Comparison of ENCODE assay signal across 17 mouse cellular contexts in genomic region chr15:98738796-98739195, GRCm38 (mm10). TPM values are rescaled to one million over a fixed set of nuclear protein-coding genes. Genes with fewer than 3 reads are reported as not detected.
DNase-seq lines count a peak whose midpoint lies in the region; ATAC-seq and TF ChIP-seq lines count a peak whose summit lies in the region.
"Had no signal": no experiment of that assay in that cellular context is flagged by ENCODE, and none has a peak within 500 bp of the region (broad histone marks: within the 10 kb centered on the region; RNA-seq: fewer than 3 reads in every experiment).

No protein-coding gene starts in this region.

- H3K4me1 ChIP-seq in intestine, postnatal 0 days (replicated peaks; ENCODE audit: control insufficient read depth, insufficient read depth, low read length) = no peaks in the 10 kb centered on the region; the same call in 1 of the 2 replicates
- peaks cover 2% of the 10 kb centered on the region; the same call in 1 of the 2 replicates for H3K4me1 ChIP-seq in intestine, embryonic 16.5 days (ENCODE audit: control insufficient read depth, insufficient read depth, low read length)
- no peaks in the 10 kb centered on the region for H3K4me1 ChIP-seq in midbrain, postnatal 0 days (ENCODE audit: insufficient read depth, low read length)
- no peaks in the 10 kb centered on the region for H3K4me1 ChIP-seq in midbrain, embryonic 13.5 days (replicated peaks)
- no peaks in the 10 kb centered on the region; the same call in 1 of the 2 replicates for H3K4me1 ChIP-seq in embryonic fibroblast, embryonic 13.5 days (ENCODE audit: control insufficient read depth, insufficient read depth, low read length)
- H3K4me1 ChIP-seq in stomach, postnatal 0 days (replicated peaks; ENCODE audit: control insufficient read depth, insufficient read depth) = no peaks in the 10 kb centered on the region
- H3K4me1 ChIP-seq: midbrain, embryonic 12.5 days had no signal

- intact Hi-C loops in left cerebral cortex, adult 2 months (cut with DNase I) = no loop called here

- no peak overlapping the region for H3K27ac ChIP-seq in intestine, postnatal 0 days (ENCODE audit: low read depth, low read length)
- H3K27ac ChIP-seq in intestine, embryonic 16.5 days (ENCODE audit: low read length) = no peak overlapping the region
- H3K27ac ChIP-seq in midbrain, postnatal 0 days (ENCODE audit: low read depth, low read length) = no peak overlapping the region
- no peak overlapping the region for H3K27ac ChIP-seq in midbrain, embryonic 13.5 days
- no peak overlapping the region for H3K27ac ChIP-seq in embryonic fibroblast, embryonic 13.5 days (ENCODE audit: insufficient read depth, low read length)
- H3K27ac ChIP-seq in stomach, postnatal 0 days (replicated peaks) = no peak overlapping the region
- no peak overlapping the region for H3K27ac ChIP-seq in left cerebral cortex, adult 2 months
- H3K27ac ChIP-seq: intestine, embryonic 15.5 days; midbrain, embryonic 12.5 days had no signal

- no peaks in the 10 kb centered on the region for H3K9me3 ChIP-seq in intestine, postnatal 0 days (ENCODE audit: control insufficient read depth)
- H3K9me3 ChIP-seq in intestine, embryonic 16.5 days (ENCODE audit: control insufficient read depth, low read length) = no peaks in the 10 kb centered on the region
- no peaks in the 10 kb centered on the region for H3K9me3 ChIP-seq in midbrain, postnatal 0 days (ENCODE audit: low read length)
- H3K9me3 ChIP-seq in midbrain, embryonic 13.5 days = no peaks in the 10 kb centered on the region
- H3K9me3 ChIP-seq in stomach, postnatal 0 days (ENCODE audit: control insufficient read depth, low read length) = no peaks in the 10 kb centered on the region
- H3K9me3 ChIP-seq: intestine, embryonic 15.5 days; midbrain, embryonic 12.5 days had no signal

- H3K9ac ChIP-seq in intestine, postnatal 0 days (ENCODE audit: low read depth, low read length) = no peak overlapping the region
- H3K9ac ChIP-seq in intestine, embryonic 16.5 days (ENCODE audit: low read depth, low read length) = no peak overlapping the region
- H3K9ac ChIP-seq in midbrain, postnatal 0 days (replicated peaks; ENCODE audit: low read length, poor library complexity, severe bottlenecking) = no peak overlapping the region
- H3K9ac ChIP-seq in midbrain, embryonic 13.5 days (replicated peaks) = no peak overlapping the region
- H3K9ac ChIP-seq in stomach, postnatal 0 days (ENCODE audit: low read length) = no peak overlapping the region
- H3K9ac ChIP-seq: intestine, embryonic 15.5 days; midbrain, embryonic 12.5 days had no signal

- peak; percentile 42 for TF ChIP-seq CTCF in intestine, postnatal 0 days (IDR thresholded peaks at IDR 0.05; ENCODE audit: low read depth)
- peak; percentile 37; the same call in 1 of the 2 replicates for TF ChIP-seq CTCF in midbrain, postnatal 0 days (IDR thresholded peaks at IDR 0.05)
- 0 out of 2 replicates have a peak, but pooled peaks have one; percentile 5 for TF ChIP-seq CTCF in embryonic fibroblast, embryonic 13.5 days (IDR thresholded peaks at IDR 0.05; ENCODE audit: borderline replicate concordance, insufficient read depth, low read length)
- peak; percentile 53 for TF ChIP-seq CTCF in stomach, postnatal 0 days (IDR thresholded peaks at IDR 0.05; ENCODE audit: low read depth)
- no peak; the same call in none of the 2 replicates for TF ChIP-seq CTCF in left cerebral cortex, adult 2 months (IDR thresholded peaks at IDR 0.05)

- 65% methylated on average over 4 of the region's 4 CpGs for WGBS in intestine, postnatal 0 days
- WGBS in intestine, embryonic 16.5 days = 73% methylated on average over 4 of the region's 4 CpGs
- 66% methylated on average over 4 of the region's 4 CpGs for WGBS in midbrain, postnatal 0 days
- WGBS in midbrain, embryonic 13.5 days = 68% methylated on average over 4 of the region's 4 CpGs
- 70% methylated on average over 4 of the region's 4 CpGs for WGBS in stomach, postnatal 0 days

- H3K4me2 ChIP-seq in intestine, postnatal 0 days (replicated peaks; ENCODE audit: low read depth) = no peak overlapping the region
- H3K4me2 ChIP-seq in intestine, embryonic 16.5 days (ENCODE audit: low read depth, low read length) = no peak overlapping the region
- H3K4me2 ChIP-seq in midbrain, postnatal 0 days (ENCODE audit: low read depth, low read length, poor library complexity, severe bottlenecking) = no peak overlapping the region
- no peak overlapping the region for H3K4me2 ChIP-seq in midbrain, embryonic 13.5 days (replicated peaks)
- no peak overlapping the region for H3K4me2 ChIP-seq in stomach, postnatal 0 days (replicated peaks; ENCODE audit: low read depth)
- H3K4me2 ChIP-seq: intestine, embryonic 15.5 days; midbrain, embryonic 12.5 days had no signal

- H3K27me3 ChIP-seq in intestine, postnatal 0 days (replicated peaks; ENCODE audit: control insufficient read depth, insufficient read depth, low read length) = no peaks in the 10 kb centered on the region
- no peaks in the 10 kb centered on the region for H3K27me3 ChIP-seq in intestine, embryonic 16.5 days (replicated peaks; ENCODE audit: control insufficient read depth, insufficient read depth, low read length)
- no peaks in the 10 kb centered on the region for H3K27me3 ChIP-seq in midbrain, postnatal 0 days (ENCODE audit: insufficient read depth, low read length)
- no peaks in the 10 kb centered on the region for H3K27me3 ChIP-seq in midbrain, embryonic 13.5 days
- H3K27me3 ChIP-seq in stomach, postnatal 0 days (ENCODE audit: control insufficient read depth, insufficient read depth, low read length) = no peaks in the 10 kb centered on the region
- H3K27me3 ChIP-seq: CH12.LX; intestine, embryonic 15.5 days; midbrain, embryonic 12.5 days had no signal

- no peak for ATAC-seq in intestine, postnatal 0 days
- no peak for ATAC-seq in intestine, embryonic 16.5 days
- ATAC-seq in midbrain, postnatal 0 days (ENCODE audit: low FRiP score) = no peak
- ATAC-seq in midbrain, embryonic 13.5 days = no peak
- no peak for ATAC-seq in stomach, postnatal 0 days (ENCODE audit: low FRiP score, low TSS enrichment)
- ATAC-seq: intestine, embryonic 15.5 days had no signal

- no peak for TF ChIP-seq EP300 in stomach, postnatal 0 days (optimal IDR thresholded peaks at IDR 0.05)

- no peak for DNase-seq in midbrain, postnatal 0 days (ENCODE audit: low spot score)
- peak; percentile 43 for DNase-seq in stomach, postnatal 0 days (ENCODE audit: low spot score)
- DNase-seq in left cerebral cortex, adult 2 months (ENCODE audit: extremely low spot score in 1 of 2, low spot score in 2 of 2) = no peak
- DNase-seq in right cerebral cortex, postnatal 4 days = no peak
- DNase-seq: cerebellum, adult 8-10 months; gastrocnemius, postnatal 25 days; left cerebral cortex, postnatal 4 days; right cerebral cortex, adult 18-20 months had no signal

- H3K4me3 ChIP-seq in intestine, postnatal 0 days (ENCODE audit: low read depth, low read length) = no peak overlapping the region
- H3K4me3 ChIP-seq in intestine, embryonic 16.5 days (ENCODE audit: low read length) = no peak overlapping the region
- no peak overlapping the region for H3K4me3 ChIP-seq in midbrain, postnatal 0 days (ENCODE audit: low read depth, low read length)
- no peak overlapping the region for H3K4me3 ChIP-seq in midbrain, embryonic 13.5 days (replicated peaks)
- H3K4me3 ChIP-seq in embryonic fibroblast, embryonic 13.5 days (ENCODE audit: insufficient read depth, low read length) = no peak overlapping the region
- no peak overlapping the region for H3K4me3 ChIP-seq in stomach, postnatal 0 days (ENCODE audit: low read depth, low read length)
- no peak overlapping the region for H3K4me3 ChIP-seq in left cerebral cortex, adult 2 months
- H3K4me3 ChIP-seq: intestine, embryonic 15.5 days; midbrain, embryonic 12.5 days had no signal

- no peak for TF ChIP-seq POLR2A in embryonic fibroblast, embryonic 13.5 days (IDR thresholded peaks at IDR 0.05; ENCODE audit: low read depth, low read length)

- H3K36me3 ChIP-seq in intestine, postnatal 0 days (ENCODE audit: control insufficient read depth, insufficient read depth) = peaks cover 57% of the 10 kb centered on the region
- H3K36me3 ChIP-seq in intestine, embryonic 16.5 days (ENCODE audit: control insufficient read depth, insufficient read depth, low read length) = peaks cover 30% of the 10 kb centered on the region; the same call in 1 of the 2 replicates
- peaks cover 55% of the 10 kb centered on the region for H3K36me3 ChIP-seq in midbrain, postnatal 0 days (ENCODE audit: insufficient read depth, low read length)
- H3K36me3 ChIP-seq in midbrain, embryonic 13.5 days = peaks cover 79% of the 10 kb centered on the region
- H3K36me3 ChIP-seq in stomach, postnatal 0 days (ENCODE audit: control insufficient read depth, insufficient read depth, low read length) = peaks cover 14% of the 10 kb centered on the region

RNA-seq across cellular contexts. Expression of gene Fkbp11, which starts 10.8 kb away (rescaled TPM):
- 30.9 and 32.4 TPM in 2 replicates for polyA plus RNA-seq in intestine, postnatal 0 days (2015; fragmentation: Nextera tagmentation; extraction: Ambion mirVana)
- 96.8 and 108 TPM in 2 replicates for polyA plus RNA-seq in intestine, embryonic 16.5 days (2015; fragmentation: Nextera tagmentation; extraction: Ambion mirVana)
- 1.0 and 2.8 TPM in 2 replicates for total RNA-seq in midbrain, postnatal 0 days (2014; rRNA removed)
- polyA plus RNA-seq in midbrain, postnatal 0 days (2015; fragmentation: Nextera tagmentation; extraction: Ambion mirVana) = 4.4 and 5.4 TPM in 2 replicates
- 3.5 and 4.1 TPM in 2 replicates for polyA plus RNA-seq in midbrain, embryonic 13.5 days (2015; fragmentation: Nextera tagmentation; extraction: Ambion mirVana)
- 48.6 and 57.3 TPM in 2 replicates for polyA plus RNA-seq in embryonic fibroblast, embryonic 13.5 days (2011; ENCODE audit: insufficient read length, low read depth, missing spikeins)
- 117 and 127 TPM in 2 replicates for polyA plus RNA-seq in stomach, postnatal 0 days (2015; fragmentation: Nextera tagmentation; extraction: Ambion mirVana)
- total RNA-seq in left cerebral cortex, adult 2 months (2021) = 1 to 10 TPM; 1.9 TPM

RNA-seq across cellular contexts. Expression of gene Arf3, which starts 24.2 kb away (rescaled TPM):
- polyA plus RNA-seq in intestine, postnatal 0 days (2015; fragmentation: Nextera tagmentation; extraction: Ambion mirVana) = 31.8 and 35.3 TPM in 2 replicates
- 35.4 and 40.1 TPM in 2 replicates for polyA plus RNA-seq in intestine, embryonic 16.5 days (2015; fragmentation: Nextera tagmentation; extraction: Ambion mirVana)
- total RNA-seq in midbrain, postnatal 0 days (2014; rRNA removed) = 122 and 144 TPM in 2 replicates
- 89.2 and 93.8 TPM in 2 replicates for polyA plus RNA-seq in midbrain, postnatal 0 days (2015; fragmentation: Nextera tagmentation; extraction: Ambion mirVana)
- 57.5 and 66.0 TPM in 2 replicates for polyA plus RNA-seq in midbrain, embryonic 13.5 days (2015; fragmentation: Nextera tagmentation; extraction: Ambion mirVana)
- 91.3 and 112 TPM in 2 replicates for polyA plus RNA-seq in embryonic fibroblast, embryonic 13.5 days (2011; ENCODE audit: insufficient read length, low read depth, missing spikeins)
- 29.5 and 33.1 TPM in 2 replicates for polyA plus RNA-seq in stomach, postnatal 0 days (2015; fragmentation: Nextera tagmentation; extraction: Ambion mirVana)
- total RNA-seq in left cerebral cortex, adult 2 months (2021) = 100 to 1,000 TPM; 749 to 756 TPM

RNA-seq across cellular contexts. Expression of gene Ccdc65, which starts 30.8 kb away (rescaled TPM):
- 0.27 and 0.38 TPM in 2 replicates for polyA plus RNA-seq in intestine, postnatal 0 days (2015; fragmentation: Nextera tagmentation; extraction: Ambion mirVana)
- 0.66 and 0.70 TPM in 2 replicates for polyA plus RNA-seq in intestine, embryonic 16.5 days (2015; fragmentation: Nextera tagmentation; extraction: Ambion mirVana)
- total RNA-seq in midbrain, postnatal 0 days (2014; rRNA removed) = 6.9 and 9.1 TPM in 2 replicates
- polyA plus RNA-seq in midbrain, postnatal 0 days (2015; fragmentation: Nextera tagmentation; extraction: Ambion mirVana) = 11.4 and 12.3 TPM in 2 replicates
- 2.6 and 3.2 TPM in 2 replicates for polyA plus RNA-seq in midbrain, embryonic 13.5 days (2015; fragmentation: Nextera tagmentation; extraction: Ambion mirVana)
- 2.7 and 3.2 TPM in 2 replicates for polyA plus RNA-seq in embryonic fibroblast, embryonic 13.5 days (2011; ENCODE audit: insufficient read length, low read depth, missing spikeins)
- 0.70 and 0.76 TPM in 2 replicates for polyA plus RNA-seq in stomach, postnatal 0 days (2015; fragmentation: Nextera tagmentation; extraction: Ambion mirVana)
- 10 to 100 TPM; 11.2 TPM for total RNA-seq in left cerebral cortex, adult 2 months (2021)
- total RNA-seq: gastrocnemius, postnatal 25 days had no signal

RNA-seq across cellular contexts. Expression of gene Wnt10b, which starts 39.2 kb away (rescaled TPM):
- polyA plus RNA-seq in intestine, postnatal 0 days (2015; fragmentation: Nextera tagmentation; extraction: Ambion mirVana) = 0.08 TPM in 1 of 2 replicates, not detected in the other
- polyA plus RNA-seq in intestine, embryonic 16.5 days (2015; fragmentation: Nextera tagmentation; extraction: Ambion mirVana) = 0.09 TPM in 1 of 2 replicates, not detected in the other
- 0.38 and 1.5 TPM in 2 replicates for total RNA-seq in midbrain, postnatal 0 days (2014; rRNA removed)
- polyA plus RNA-seq in midbrain, postnatal 0 days (2015; fragmentation: Nextera tagmentation; extraction: Ambion mirVana) = not detected in 2 replicates
- 0.24 TPM in 1 of 2 replicates, not detected in the other for polyA plus RNA-seq in midbrain, embryonic 13.5 days (2015; fragmentation: Nextera tagmentation; extraction: Ambion mirVana)
- polyA plus RNA-seq in embryonic fibroblast, embryonic 13.5 days (2011; ENCODE audit: insufficient read length, low read depth, missing spikeins) = 1.9 and 5.8 TPM in 2 replicates
- polyA plus RNA-seq in stomach, postnatal 0 days (2015; fragmentation: Nextera tagmentation; extraction: Ambion mirVana) = 0.11 TPM in 1 of 2 replicates, not detected in the other
- under 1 TPM; 0.51 to 0.66 TPM for total RNA-seq in left cerebral cortex, adult 2 months (2021)
- polyA plus RNA-seq: heart, embryonic 14.5 days; intestine, embryonic 15.5 days had no signal

RNA-seq across cellular contexts. Expression of gene Wnt1, which starts 50.9 kb away (rescaled TPM):
- not detected in 2 replicates for polyA plus RNA-seq in intestine, postnatal 0 days (2015; fragmentation: Nextera tagmentation; extraction: Ambion mirVana)
- polyA plus RNA-seq in intestine, embryonic 16.5 days (2015; fragmentation: Nextera tagmentation; extraction: Ambion mirVana) = not detected in 2 replicates
- 0.33 TPM in 2 replicates for total RNA-seq in midbrain, postnatal 0 days (2014; rRNA removed)
- 0.81 and 1.1 TPM in 2 replicates for polyA plus RNA-seq in midbrain, postnatal 0 days (2015; fragmentation: Nextera tagmentation; extraction: Ambion mirVana)
- polyA plus RNA-seq in midbrain, embryonic 13.5 days (2015; fragmentation: Nextera tagmentation; extraction: Ambion mirVana) = 4.0 and 8.6 TPM in 2 replicates
- not detected in 2 replicates for polyA plus RNA-seq in embryonic fibroblast, embryonic 13.5 days (2011; ENCODE audit: insufficient read length, low read depth, missing spikeins)
- polyA plus RNA-seq in stomach, postnatal 0 days (2015; fragmentation: Nextera tagmentation; extraction: Ambion mirVana) = not detected in 2 replicates
- under 1 TPM in 1 of 2 experiments, not detected in 1; 0.14 TPM for total RNA-seq in left cerebral cortex, adult 2 months (2021)
- total RNA-seq: CH12.LX; gastrocnemius, postnatal 25 days; layer of hippocampus, adult 8-10 months; left cerebral cortex, postnatal 4 days had no signal
- polyA plus RNA-seq: heart, embryonic 14.5 days; intestine, embryonic 15.5 days had no signal
